Mouse (Mus musculus) midbrain, embryonic 11.5 days (tissue): ENCODE data around the gene Plekha5. TPM values are rescaled to one million over a fixed set of nuclear protein-coding genes. Genes with fewer than 3 reads are reported as not detected.

Experiments used
- ATAC-seq: fragments of 200-750 bp; cut with Nextera tagmentation; 2 replicates; pipeline ENCODE4 v1.8.0; 2017; ENCODE audit warnings: moderate TSS enrichment, moderate library complexity; ENCODE audit not compliant: low FRiP score
- DNase-seq: peaks from one replicate; pipeline ENCODE4 v3.0.0; 2015; ENCODE audit warnings: low spot score; ENCODE audit errors: missing footprints
- H3K27ac ChIP-seq: fragments of 300-500 bp; sonication (generic); 2 replicates; pipeline ENCODE4 v1.5.1; 2014; ENCODE audit warnings: low read depth, low read length
- H3K27me3 ChIP-seq: fragments of 300-500 bp; sonication (generic); 2 replicates; pipeline ENCODE4 v1.6.1; 2014; ENCODE audit warnings: mild to moderate bottlenecking, low read length, moderate library complexity, mixed read lengths; ENCODE audit not compliant: control insufficient read depth, insufficient read depth
- H3K36me3 ChIP-seq: fragments of 300-500 bp; sonication (generic); 2 replicates; pipeline ENCODE4 v1.6.1; 2014; ENCODE audit warnings: mild to moderate bottlenecking, low read length, moderate library complexity, mixed read lengths; ENCODE audit not compliant: control insufficient read depth, insufficient read depth
- H3K4me1 ChIP-seq: fragments of 300-500 bp; sonication (generic); 2 replicates; pipeline ENCODE4 v1.6.1; 2014; ENCODE audit warnings: low read length; ENCODE audit not compliant: control insufficient read depth, insufficient read depth
- H3K4me2 ChIP-seq: fragments of 300-500 bp; sonication (generic); 2 replicates; pipeline ENCODE4 v1.6.1; 2014; ENCODE audit warnings: mild to moderate bottlenecking, moderate library complexity
- H3K4me3 ChIP-seq: fragments of 300-500 bp; sonication (generic); 2 replicates; pipeline ENCODE4 v1.5.1; 2014; ENCODE audit warnings: low read depth, low read length
- H3K9ac ChIP-seq: fragments of 300-500 bp; sonication (generic); 2 replicates; pipeline ENCODE4 v1.6.1; 2014; ENCODE audit warnings: low read length
- H3K9me3 ChIP-seq: fragments of 300-500 bp; sonication (generic); 2 replicates; pipeline ENCODE4 v1.6.1; 2016; ENCODE audit warnings: low read length; ENCODE audit not compliant: control insufficient read depth
- WGBS: fragments of 180-500 bp; shearing (Covaris S2); extraction: QIAGEN DNeasy Blood & Tissue Kit; methylation state at CpG from one replicate; pipeline ENCODE4 v1.1.7; 2014; 5-methylcytosine and 5-hydroxymethylcytosine counted together
- polyA plus RNA-seq: library from polyadenylated mRNA; unstranded; fragments of >200 nt; fragmentation: Nextera tagmentation; extraction: Ambion mirVana; gene quantifications from 2 replicates; pipeline ENCODE4 v1.2.1, GENCODE M21; 2014

Gene Plekha5
- polyA plus RNA-seq, 1 experiment from 2014 or later: 56.9 TPM

DNA sequence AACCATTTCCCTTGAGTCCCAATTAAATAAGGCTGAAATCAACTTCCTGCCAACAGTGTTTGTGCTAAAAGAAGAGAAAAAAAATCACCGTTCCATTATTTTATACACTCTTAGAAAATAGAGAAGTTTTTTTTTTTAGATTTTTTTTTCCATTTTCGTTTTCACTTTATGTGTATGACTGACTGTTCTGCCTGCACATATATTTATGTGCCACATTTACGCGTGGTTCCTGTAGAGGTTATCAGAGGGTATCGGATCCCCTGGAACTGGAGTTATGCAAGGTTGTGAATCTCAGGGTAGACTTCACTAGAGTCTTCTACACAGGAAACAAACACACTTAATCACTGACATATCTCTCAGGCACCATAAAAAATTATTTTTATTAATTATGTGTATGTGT lies 186.3 kb downstream of the Plekha5 start:
- Histone ChIP-seq H3K4me1 (no peaks in the 10 kb centered on the region), H3K27me3 (no peaks in the 10 kb centered on the region), H3K36me3 (no peaks in the 10 kb centered on the region), H3K9ac (no peak overlapping the region), H3K4me3 (no peak overlapping the region), H3K4me2 (no peak overlapping the region), H3K27ac (no peak overlapping the region), H3K9me3 (no peaks in the 10 kb centered on the region)
- WGBS: 91% methylated on average over 5 of the region's 5 CpGs
- ATAC-seq (no peak), DNase-seq (no peak)

DNA sequence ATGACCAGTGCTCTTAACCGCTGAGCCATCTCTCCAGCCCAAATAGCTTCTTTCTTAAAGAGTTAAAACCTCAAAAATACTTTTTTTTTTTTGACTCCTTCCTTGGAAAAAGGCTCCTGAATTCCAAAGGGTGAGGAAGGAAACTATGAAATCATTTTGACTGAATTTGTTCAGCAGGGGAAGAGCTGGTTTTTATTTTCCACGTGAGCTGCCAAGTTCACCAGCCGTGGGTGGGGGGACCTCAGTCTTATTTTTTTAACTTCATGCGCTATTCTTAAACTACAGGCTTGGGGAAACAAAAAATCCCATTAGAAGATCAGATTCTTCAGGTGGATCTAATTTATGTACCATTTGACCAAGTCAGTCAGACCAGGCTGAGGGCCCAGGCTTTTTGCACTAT lies 187.4 kb downstream of the Plekha5 start:
- no peaks in the 10 kb centered on the region for H3K27me3 ChIP-seq
- H3K36me3 ChIP-seq: no peaks in the 10 kb centered on the region
- no peak overlapping the region for H3K27ac ChIP-seq
- no peak overlapping the region for H3K4me2 ChIP-seq
- no peaks in the 10 kb centered on the region for H3K9me3 ChIP-seq
- 71% methylated on average over 4 of the region's 4 CpGs for WGBS
- no peak overlapping the region for H3K4me3 ChIP-seq
- H3K9ac ChIP-seq: no peak overlapping the region
- H3K4me1 ChIP-seq: no peaks in the 10 kb centered on the region
- DNase-seq (no peak), ATAC-seq (no peak)

DNA sequence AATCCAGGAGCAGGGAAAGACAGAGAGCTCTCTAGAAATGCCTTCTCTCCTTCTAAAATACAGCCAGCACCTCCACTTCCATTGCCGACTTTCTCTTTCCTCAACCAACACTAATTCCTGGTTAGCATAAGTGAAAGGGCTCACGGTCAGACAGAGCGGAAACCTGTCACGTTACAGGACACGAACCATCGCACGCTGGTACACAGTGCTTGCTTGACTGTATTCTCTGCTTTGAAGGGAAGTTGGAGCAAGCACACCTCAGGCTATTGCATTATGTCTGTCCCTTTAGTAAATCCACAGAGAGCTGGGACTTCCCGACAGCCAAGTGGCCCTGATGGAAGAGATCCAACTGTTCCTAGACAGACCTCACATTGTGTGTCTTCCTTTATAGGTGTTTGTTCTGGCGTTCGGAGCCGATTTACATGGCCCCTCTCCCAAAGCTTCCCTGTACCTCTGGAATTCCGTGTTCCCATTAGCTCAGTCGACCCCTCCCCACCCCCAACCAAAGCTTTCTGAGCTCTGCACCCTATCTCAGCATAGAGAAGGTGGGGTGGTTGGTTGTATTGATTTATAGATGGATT lies 188.1 kb downstream of the Plekha5 start:
- WGBS: 84% methylated on average over 13 of the region's 13 CpGs
- H3K36me3 ChIP-seq: no peaks in the 10 kb centered on the region
- no peaks in the 10 kb centered on the region for H3K27me3 ChIP-seq
- no peak overlapping the region for H3K4me3 ChIP-seq
- H3K9me3 ChIP-seq: no peaks in the 10 kb centered on the region
- H3K27ac ChIP-seq: no peak overlapping the region
- H3K4me1 ChIP-seq: no peaks in the 10 kb centered on the region
- no peak overlapping the region for H3K9ac ChIP-seq
- DNase-seq: peak; percentile 60
- H3K4me2 ChIP-seq: no peak overlapping the region
- no peak for ATAC-seq

DNA sequence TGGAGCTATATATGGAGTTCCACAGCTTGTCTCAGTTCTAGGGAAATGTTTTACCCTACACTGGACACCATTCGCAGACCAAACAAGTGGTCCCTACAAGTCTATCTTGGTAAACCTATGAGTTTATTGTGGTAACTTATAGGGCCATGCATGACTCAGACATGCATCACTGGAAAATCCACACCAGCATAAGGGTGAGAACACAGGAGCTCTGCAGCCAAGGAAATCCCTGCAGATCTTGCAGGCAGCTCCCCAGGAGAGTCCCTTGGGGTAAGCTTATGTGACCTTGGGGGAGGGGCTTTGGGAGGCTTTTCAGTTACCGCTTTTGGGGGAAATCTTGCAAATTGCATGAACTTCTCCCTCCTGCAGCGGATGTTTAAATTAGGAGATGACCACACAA lies 190.0 kb downstream of the Plekha5 start:
- ATAC-seq (no peak), DNase-seq (peak; percentile 47)
- Histone ChIP-seq H3K9me3 (no peaks in the 10 kb centered on the region), H3K4me3 (no peak overlapping the region), H3K4me2 (no peak overlapping the region), H3K4me1 (no peaks in the 10 kb centered on the region), H3K27ac (no peak overlapping the region), H3K36me3 (no peaks in the 10 kb centered on the region), H3K9ac (no peak overlapping the region), H3K27me3 (no peaks in the 10 kb centered on the region)
- WGBS: 77% methylated on average over 3 of the region's 3 CpGs

DNA sequence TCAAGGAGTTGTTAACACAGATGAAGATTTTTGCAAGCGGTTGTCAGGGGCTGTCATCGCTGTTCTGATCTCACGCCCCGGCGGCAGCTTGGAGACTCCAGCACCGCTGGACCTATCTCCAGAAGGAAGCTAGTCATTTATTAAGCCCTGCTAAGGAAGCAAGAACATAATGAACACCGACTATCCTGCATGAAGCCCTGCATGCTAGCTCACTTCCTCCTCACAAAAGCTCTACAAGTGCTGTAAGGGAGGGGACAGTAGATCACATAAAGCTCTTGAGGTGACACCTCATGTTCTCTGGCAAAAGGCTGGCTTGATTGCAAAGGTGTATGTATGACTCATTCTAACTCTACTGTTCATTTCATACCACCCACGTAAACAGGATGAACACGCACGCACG lies 190.9 kb downstream of the Plekha5 start:
- no peak for ATAC-seq
- H3K9ac ChIP-seq: no peak overlapping the region
- H3K27me3 ChIP-seq: no peaks in the 10 kb centered on the region
- no peak overlapping the region for H3K4me3 ChIP-seq
- no peak overlapping the region for H3K27ac ChIP-seq
- no peak overlapping the region for H3K4me2 ChIP-seq
- no peaks in the 10 kb centered on the region for H3K36me3 ChIP-seq
- H3K4me1 ChIP-seq: no peaks in the 10 kb centered on the region
- H3K9me3 ChIP-seq: no peaks in the 10 kb centered on the region
- DNase-seq: peak; percentile 67
- WGBS: 93% methylated on average over 11 of the region's 11 CpGs

DNA sequence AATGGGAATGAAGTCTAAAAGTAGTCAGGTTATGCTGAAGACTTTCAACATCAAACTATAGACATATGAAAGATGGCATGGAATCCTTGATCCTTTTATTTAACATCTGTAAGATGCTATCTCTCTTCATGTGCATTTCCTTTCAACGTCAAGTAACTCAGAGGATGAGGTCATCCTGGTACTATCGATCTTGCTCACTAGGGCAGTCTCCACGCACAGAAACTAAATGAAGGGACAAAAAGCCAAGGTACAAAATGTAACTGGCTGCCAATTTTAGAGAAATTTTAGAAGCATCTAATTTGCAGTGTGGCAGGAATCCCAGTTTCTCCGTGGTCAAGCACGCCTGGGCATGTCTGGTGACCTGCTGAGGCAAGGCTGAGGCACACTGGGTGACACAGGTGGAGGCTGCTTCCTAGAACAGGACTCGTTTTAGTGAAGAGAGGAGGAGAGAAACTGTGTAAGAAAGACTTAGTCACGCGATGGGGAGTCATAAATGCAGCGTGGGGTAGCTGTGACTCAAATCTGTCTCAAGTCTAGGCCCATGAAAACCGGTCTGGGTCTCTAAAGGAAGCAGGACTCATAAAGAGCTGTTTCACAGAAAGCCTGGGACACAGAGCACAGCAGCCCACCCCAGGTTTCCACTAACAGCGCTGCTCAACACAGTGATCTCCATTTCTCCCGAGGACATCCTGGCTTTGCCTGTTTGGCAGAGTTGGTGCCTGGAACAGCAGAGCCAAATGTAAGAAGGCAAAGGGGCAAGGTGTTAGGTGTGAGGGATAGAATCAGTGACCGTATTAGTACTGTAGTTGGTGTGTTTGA lies 196.9 kb downstream of the Plekha5 start:
- no peak overlapping the region for H3K9ac ChIP-seq
- H3K9me3 ChIP-seq: no peaks in the 10 kb centered on the region
- DNase-seq: peak; percentile 66
- peaks cover 8% of the 10 kb centered on the region for H3K4me1 ChIP-seq
- H3K36me3 ChIP-seq: no peaks in the 10 kb centered on the region
- no peak for ATAC-seq
- H3K27me3 ChIP-seq: no peaks in the 10 kb centered on the region; the same call in 1 of the 2 replicates
- H3K4me2 ChIP-seq: no peak overlapping the region
- no peak overlapping the region for H3K4me3 ChIP-seq
- whole genome bisulfite sequencing: 70% methylated on average over 13 of the region's 13 CpGs
- no peak overlapping the region for H3K27ac ChIP-seq

DNA sequence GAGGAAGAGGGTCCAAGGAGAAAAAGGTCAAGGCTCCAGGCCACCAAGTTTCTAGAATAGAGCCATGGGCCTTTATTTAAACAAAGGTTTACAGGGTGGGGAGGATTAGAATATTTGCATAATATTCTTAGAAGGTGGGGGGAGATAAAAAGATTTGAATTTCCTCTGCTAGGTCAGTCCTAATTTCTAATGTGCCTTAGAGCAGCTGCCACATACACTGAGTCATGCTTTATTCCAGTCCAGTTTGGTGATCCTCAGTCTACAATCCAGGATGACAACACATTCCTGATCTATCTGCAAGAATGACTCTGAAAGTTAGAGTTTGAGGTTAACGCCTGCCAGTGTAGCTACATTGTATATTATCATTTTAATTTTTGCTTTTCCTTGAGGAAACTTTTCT lies 197.8 kb downstream of the Plekha5 start:
- H3K4me2 ChIP-seq: no peak overlapping the region
- H3K4me3 ChIP-seq: no peak overlapping the region
- H3K36me3 ChIP-seq: no peaks in the 10 kb centered on the region
- H3K27me3 ChIP-seq: no peaks in the 10 kb centered on the region; the same call in 1 of the 2 replicates
- no peak overlapping the region for H3K27ac ChIP-seq
- no peak overlapping the region for H3K9ac ChIP-seq
- DNase-seq: peak; percentile 77
- 92% methylated on average over 1 of the region's 1 CpGs for WGBS
- ATAC-seq: no peak
- no peaks in the 10 kb centered on the region for H3K9me3 ChIP-seq
- H3K4me1 ChIP-seq: peaks cover 14% of the 10 kb centered on the region

DNA sequence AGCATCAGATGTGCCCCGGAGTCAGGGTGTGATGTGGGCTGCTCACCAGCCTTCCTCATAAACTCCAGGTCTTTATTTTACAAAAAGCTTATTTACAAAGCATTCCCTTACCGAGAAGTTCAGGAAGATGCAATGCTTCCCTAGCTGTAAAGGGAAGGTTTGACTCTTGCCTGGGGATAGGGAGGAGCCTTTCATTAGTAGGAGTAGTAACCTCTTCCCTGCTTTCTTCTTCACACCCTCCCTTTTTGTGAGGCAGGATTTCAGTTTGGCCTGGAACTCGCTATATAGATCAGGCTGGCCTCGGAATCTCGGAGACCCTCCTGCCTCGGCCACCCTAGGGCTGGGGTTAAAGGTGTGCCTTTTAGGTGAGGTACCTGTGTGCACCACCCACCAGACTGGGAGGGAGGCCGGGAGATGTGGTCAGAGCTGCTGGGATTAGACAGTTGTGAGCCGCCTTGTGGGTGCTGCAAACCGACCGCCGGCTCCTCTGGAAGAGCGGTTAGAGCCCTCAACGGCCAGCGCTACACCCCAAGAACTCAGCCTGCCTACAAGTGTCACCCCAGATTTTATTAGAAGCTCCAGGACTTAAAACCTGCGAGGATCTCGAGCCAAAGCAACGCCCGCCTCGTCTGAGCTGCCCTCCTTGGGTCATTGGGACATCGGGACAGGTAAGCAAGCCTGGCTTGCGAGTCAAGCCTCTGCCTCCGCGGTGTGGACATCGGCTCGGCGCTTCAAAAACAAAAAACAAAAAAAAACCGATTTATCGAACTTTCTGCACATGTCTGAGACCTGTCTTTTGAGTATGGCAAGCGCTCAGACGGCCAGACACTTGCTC lies 198.8 kb downstream of the Plekha5 start, which contains the start of gene Aebp2:
TSS of gene Aebp2 (plus strand) at position 273 of the 835 bp plus-strand sequence.
- peak within 1 kb of the TSS; percentile 62 for H3K4me2 ChIP-seq
- H3K36me3 ChIP-seq: no peaks in the 10 kb centered on the region
- peaks cover 20% of the 10 kb centered on the region for H3K4me1 ChIP-seq
- H3K4me3 ChIP-seq: peak within 1 kb of the TSS; percentile 100
- no peaks in the 10 kb centered on the region for H3K9me3 ChIP-seq
- no peak for DNase-seq
- H3K27me3 ChIP-seq: no peaks in the 10 kb centered on the region; the same call in 1 of the 2 replicates
- peak within 1 kb of the TSS; percentile 86 for H3K27ac ChIP-seq
- ATAC-seq: peak; percentile 0
- peak within 1 kb of the TSS; percentile 98 for H3K9ac ChIP-seq
- 45% methylated on average over 30 of the region's 30 CpGs for WGBS
